Mouse (Mus musculus) right cerebral cortex, postnatal 4 days (tissue): ENCODE measurements at regions not wholly inside any gene's neighbourhood (a gene's known extent, or its start where the extent isn't known, plus 50 kb on each side); places are given as distances from the start of the nearest gene placed in this dataset.

Source experiments
- DNase-seq: peaks from one replicate; pipeline ENCODE4 v3.0.0-alpha.2; 2022

- DNase-seq, result no peak
Observed at GRCm38 (mm10) chr1:155472112-155472955, 55.1 kb upstream of the Xpr1 start.

GRCm38 (mm10) chr1:155472956-155473646, 55.9 kb upstream of the Xpr1 start:
- no peak for DNase-seq

- no peak for DNase-seq
Observed at GRCm38 (mm10) chr1:155474973-155475372, 57.8 kb upstream of the Xpr1 start.

GRCm38 (mm10) chr1:155476237-155476636, 59.0 kb upstream of the Xpr1 start:
- no peak for DNase-seq

GRCm38 (mm10) chr1:155482148-155482547, 64.9 kb upstream of the Xpr1 start:
- DNase-seq, result no peak

GRCm38 (mm10) chr1:155482760-155483159, 65.5 kb upstream of the Xpr1 start:
- DNase-seq, result no peak

- DNase-seq, result no peak
Observed at GRCm38 (mm10) chr1:155483693-155484092, 66.5 kb upstream of the Xpr1 start.

- DNase-seq, result no peak
Observed at GRCm38 (mm10) chr1:155487796-155488195, 70.1 kb upstream of the Acbd6 start.

- DNase-seq, result no peak
Observed at GRCm38 (mm10) chr1:155488966-155489661, 68.8 kb upstream of the Acbd6 start.

GRCm38 (mm10) chr1:155490131-155490530, 67.8 kb upstream of the Acbd6 start:
- no peak for DNase-seq

GRCm38 (mm10) chr1:155491205-155492026, 66.5 kb upstream of the Acbd6 start:
- peak; percentile 17 for DNase-seq

GRCm38 (mm10) chr1:155493333-155493732, 64.6 kb upstream of the Acbd6 start:
- no peak for DNase-seq

- no peak for DNase-seq
Observed at GRCm38 (mm10) chr1:155493799-155494198, 64.1 kb upstream of the Acbd6 start.

GRCm38 (mm10) chr1:155494347-155494746, 63.6 kb upstream of the Acbd6 start:
- DNase-seq, result no peak

GRCm38 (mm10) chr1:155499735-155500134, 58.2 kb upstream of the Acbd6 start:
- no peak for DNase-seq

GRCm38 (mm10) chr1:155502867-155503266, 55.1 kb upstream of the Acbd6 start:
- DNase-seq, result no peak

- no peak for DNase-seq
Observed at GRCm38 (mm10) chr1:155504581-155505328, 53.2 kb upstream of the Acbd6 start.

GRCm38 (mm10) chr1:155505361-155506077, 52.4 kb upstream of the Acbd6 start:
- no peak for DNase-seq
